Mouse (Mus musculus) limb, embryonic 10.5 days (tissue): Measurements from ENCODE around the gene Phc2. TPM values are rescaled to one million over a fixed set of nuclear protein-coding genes. Genes with fewer than 3 reads are reported as not detected.

Source experiments
- DNase-seq: peaks from one replicate; pipeline ENCODE4 v3.0.0-alpha.2; 2017; ENCODE audit warnings: low spot score
- H3K27ac ChIP-seq: fragments of 300-500 bp; sonication (generic); 2 replicates; pipeline ENCODE4 v1.5.1; 2016; ENCODE audit warnings: mild to moderate bottlenecking
- H3K27me3 ChIP-seq: fragments of 300-500 bp; sonication (generic); 2 replicates; pipeline ENCODE4 v1.6.1; 2016; ENCODE audit warnings: low read depth, mild to moderate bottlenecking; ENCODE audit not compliant: poor library complexity, severe bottlenecking
- H3K36me3 ChIP-seq: fragments of 300-500 bp; sonication (generic); 2 replicates; pipeline ENCODE4 v1.6.1; 2016; ENCODE audit warnings: mild to moderate bottlenecking, moderate library complexity
- H3K4me1 ChIP-seq: fragments of 300-500 bp; sonication (generic); 2 replicates; pipeline ENCODE4 v1.6.1; 2016
- H3K4me3 ChIP-seq: fragments of 300-500 bp; sonication (generic); 2 replicates; pipeline ENCODE4 v1.5.1; 2016; ENCODE audit warnings: mild to moderate bottlenecking, moderate library complexity
- H3K9me3 ChIP-seq: fragments of 300-500 bp; sonication (generic); replicated peaks from 2 replicates; pipeline ENCODE4 v1.6.1; 2016; ENCODE audit warnings: mild to moderate bottlenecking
- WGBS: fragments of 180-500 bp; shearing (Covaris S2); methylation state at CpG from one replicate; pipeline ENCODE4 v1.1.7; 2016; 5-methylcytosine and 5-hydroxymethylcytosine counted together
- polyA plus RNA-seq: library from polyadenylated mRNA; unstranded; fragments of >200 nt; fragmentation: Nextera tagmentation; extraction: Ambion mirVana; gene quantifications from 2 replicates; pipeline ENCODE4 v1.2.1, GENCODE M21; 2016

Gene Phc2
- polyA plus RNA-seq, 1 experiment from 2014 or later, result 71.1 TPM

DNA sequence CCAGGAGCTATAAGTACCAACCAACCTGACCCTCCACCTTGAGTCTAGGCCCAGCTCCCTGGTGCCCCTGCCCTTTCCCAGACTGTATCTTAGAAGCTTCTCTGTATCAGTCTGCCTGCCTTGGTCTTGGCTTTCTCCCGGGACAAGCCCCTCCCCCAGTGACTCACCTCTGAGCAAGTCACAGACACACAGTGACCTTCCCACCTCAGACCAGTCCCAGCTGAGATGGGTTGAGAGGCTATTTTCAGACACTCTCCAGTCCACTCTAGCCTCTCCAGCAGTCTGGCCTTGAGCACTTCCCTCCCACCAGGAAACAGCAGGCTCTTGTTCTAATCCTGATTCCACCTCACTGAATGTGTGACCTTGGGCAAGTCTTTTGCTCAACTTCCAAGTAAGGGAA, 139.2 kb downstream of the Phc2 start:
- Histone ChIP-seq H3K9me3 (no peaks in the 10 kb centered on the region), H3K4me3 (no peak overlapping the region), H3K36me3 (peaks cover 70% of the 10 kb centered on the region), H3K27ac (no peak overlapping the region), H3K4me1 (peaks cover 75% of the 10 kb centered on the region), H3K27me3 (no peaks in the 10 kb centered on the region)
- WGBS, result 71% methylated on average over 1 of the region's 1 CpGs
- DNase-seq, result no peak

DNA sequence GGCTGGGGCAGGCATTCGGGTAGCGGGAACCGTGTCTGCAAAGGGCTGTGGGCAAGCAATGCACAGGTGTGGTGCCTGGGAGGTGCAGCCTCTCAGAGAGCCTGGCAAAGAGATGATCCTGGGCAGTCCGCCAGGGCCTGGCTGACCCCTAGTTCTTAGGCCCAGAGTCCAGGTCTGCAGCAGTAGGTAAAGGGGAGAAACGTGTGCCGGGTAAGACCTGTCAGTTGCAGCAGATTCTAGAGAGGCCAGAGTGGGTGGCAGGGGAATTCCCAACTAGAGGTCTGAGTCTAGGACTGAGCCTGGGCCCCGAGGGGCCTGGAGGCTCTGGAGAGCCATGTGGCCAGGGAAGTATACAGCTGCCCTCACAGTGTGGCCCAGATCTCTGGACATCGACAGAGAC, 139.7 kb downstream of the Phc2 start:
- Histone ChIP-seq H3K9me3 (no peaks in the 10 kb centered on the region), H3K4me1 (peaks cover 80% of the 10 kb centered on the region), H3K27me3 (no peaks in the 10 kb centered on the region), H3K36me3 (peaks cover 70% of the 10 kb centered on the region), H3K4me3 (no peak overlapping the region), H3K27ac (no peak overlapping the region)
- 94% methylated on average over 8 of the region's 8 CpGs for WGBS
- no peak for DNase-seq

DNA sequence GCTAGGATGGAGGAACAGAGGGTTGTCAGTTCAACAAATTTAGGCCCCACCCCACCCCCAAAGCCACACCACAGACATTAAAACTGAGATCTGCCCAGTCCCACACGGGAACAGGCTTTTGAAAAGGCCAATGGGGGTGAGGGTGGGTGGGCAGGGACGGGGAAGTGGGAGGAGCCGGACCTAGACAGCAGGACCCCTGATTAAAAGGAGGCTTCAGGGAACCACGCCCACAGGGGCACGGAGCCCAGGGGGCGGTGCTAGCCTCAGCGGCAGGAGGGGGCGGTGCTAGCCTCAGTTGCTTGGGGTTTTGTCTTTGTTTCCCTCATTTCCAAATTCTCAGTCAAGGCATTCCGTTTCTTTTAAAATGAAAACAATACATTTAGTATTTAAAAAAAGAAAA, 141.1 kb downstream of the Phc2 start:
- peak overlapping the region; percentile 9; the same call in 1 of the 2 replicates for H3K4me3 ChIP-seq
- peak overlapping the region; percentile 72 for H3K27ac ChIP-seq
- H3K4me1 ChIP-seq, result peaks cover 80% of the 10 kb centered on the region
- peak; percentile 70 for DNase-seq
- H3K36me3 ChIP-seq, result peaks cover 65% of the 10 kb centered on the region
- H3K9me3 ChIP-seq, result no peaks in the 10 kb centered on the region
- 7% methylated on average over 9 of the region's 9 CpGs for WGBS
- H3K27me3 ChIP-seq, result no peaks in the 10 kb centered on the region

DNA sequence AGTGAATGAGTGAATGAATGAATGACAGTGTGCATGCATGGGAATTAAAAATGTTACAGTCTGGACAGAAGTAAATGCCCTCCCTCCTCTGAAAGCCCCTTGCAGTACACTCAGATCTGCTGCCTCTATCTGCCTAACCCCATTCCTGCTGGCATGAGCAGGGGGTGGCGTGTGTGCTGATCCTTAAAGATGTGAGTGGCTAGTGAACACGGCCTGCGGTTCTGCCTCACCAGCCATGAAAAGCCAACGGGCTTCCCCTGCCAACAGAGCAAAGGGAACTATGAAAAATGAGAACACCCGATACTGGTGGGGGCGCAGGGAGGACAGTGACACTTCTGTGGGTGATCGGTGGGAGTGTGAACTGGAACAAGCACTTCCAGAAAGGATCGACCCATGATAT, 142.3 kb downstream of the Phc2 start:
- Histone ChIP-seq H3K27ac (no peak overlapping the region), H3K4me1 (peaks cover 79% of the 10 kb centered on the region), H3K9me3 (no peaks in the 10 kb centered on the region), H3K27me3 (no peaks in the 10 kb centered on the region), H3K36me3 (peaks cover 65% of the 10 kb centered on the region), H3K4me3 (no peak overlapping the region)
- no peak for DNase-seq
- 91% methylated on average over 8 of the region's 8 CpGs for WGBS

DNA sequence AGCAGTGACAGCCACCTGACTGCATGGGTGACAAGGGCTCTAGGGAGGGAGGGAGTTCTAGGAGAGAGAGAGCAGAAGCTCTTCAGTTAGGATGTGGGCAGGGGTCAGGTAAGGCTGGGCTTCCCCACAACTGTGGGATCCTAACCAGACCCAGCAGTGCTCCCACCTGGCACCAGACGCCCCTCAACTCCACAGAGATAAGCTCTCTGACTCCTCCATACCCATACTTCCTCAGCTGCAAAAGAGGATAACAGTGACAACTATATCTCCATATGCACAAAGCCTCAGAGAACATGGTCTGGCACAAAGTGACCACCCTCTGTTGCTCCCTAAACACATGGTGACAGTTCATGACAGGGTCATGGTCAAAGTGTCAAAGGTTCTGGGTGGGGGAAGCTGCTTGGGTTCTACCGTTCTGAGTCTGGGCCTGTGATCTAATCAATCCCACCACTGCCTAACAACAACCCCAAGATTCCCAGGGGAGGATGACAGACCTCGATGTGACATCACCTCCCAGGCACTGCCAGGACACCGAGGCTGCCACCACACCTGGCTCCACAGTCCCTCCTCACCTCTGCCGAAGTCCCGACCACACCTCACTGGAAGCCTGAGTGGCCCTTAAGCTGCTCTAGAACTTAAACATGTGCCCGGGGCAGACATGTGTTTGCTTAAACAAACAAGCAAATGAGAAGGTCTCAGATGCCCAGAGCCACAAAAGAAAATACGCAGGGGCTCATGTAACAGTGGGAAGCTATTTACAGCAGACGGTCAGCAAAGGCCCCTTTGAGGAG, 147.4 kb downstream of the Phc2 start:
- peaks cover 79% of the 10 kb centered on the region for H3K4me1 ChIP-seq
- no peak overlapping the region for H3K27ac ChIP-seq
- peaks cover 41% of the 10 kb centered on the region for H3K36me3 ChIP-seq
- no peak for DNase-seq
- H3K4me3 ChIP-seq, result no peak overlapping the region
- H3K9me3 ChIP-seq, result no peaks in the 10 kb centered on the region
- 63% methylated on average over 9 of the region's 9 CpGs for WGBS
- H3K27me3 ChIP-seq, result no peaks in the 10 kb centered on the region

Other genes starting within 250 kb of the Phc2 start
- gene Zscan20, start 44.6 kb upstream of the Phc2 start, polyA plus RNA-seq, result 7.0 and 7.5 TPM in 2 replicates
- gene Tlr12, start 36.1 kb upstream of the Phc2 start, polyA plus RNA-seq, result 0.87 and 1.3 TPM in 2 replicates
- gene A3galt2, start 100.7 kb downstream of the Phc2 start, polyA plus RNA-seq, result 0.10 TPM in 1 of 2 replicates, not detected in the other
- 41.4 and 48.6 TPM in 2 replicates for gene Zfp362, start 151.3 kb downstream of the Phc2 start, polyA plus RNA-seq
- 6.4 and 8.2 TPM in 2 replicates for gene Trim62, start 228.9 kb downstream of the Phc2 start, polyA plus RNA-seq